8 mouse cellular contexts compared by ENCODE assay signal in genomic region chrX:103980590-103981168, GRCm38 (mm10). TPM values are rescaled to one million over a fixed set of nuclear protein-coding genes. Genes with fewer than 3 reads are reported as not detected.
A peak's percentile ranks its signal among the peaks of the same experiment; 100 is the strongest.
DNase-seq lines count a peak whose midpoint lies in the region; ATAC-seq and TF ChIP-seq lines count a peak whose summit lies in the region.

No protein-coding gene starts in this region.

- H3K27ac ChIP-seq in forebrain, embryonic 11.5 days (ENCODE audit: low read depth, low read length) = peak overlapping the region; percentile 64; the same call in 1 of the 2 replicates
- H3K27ac ChIP-seq in intestine, embryonic 14.5 days (ENCODE audit: low read depth) = peak overlapping the region; percentile 89
- peak overlapping the region; percentile 98 for H3K27ac ChIP-seq in liver, postnatal 0 days (ENCODE audit: low read depth)
- H3K27ac ChIP-seq in neural tube, embryonic 14.5 days (ENCODE audit: low read depth, low read length) = peak overlapping the region; percentile 93

- H3K27me3 ChIP-seq in forebrain, embryonic 11.5 days (ENCODE audit: control insufficient read depth, insufficient read depth, low read length) = peaks cover 10% of the 10 kb centered on the region
- H3K27me3 ChIP-seq in intestine, embryonic 14.5 days (replicated peaks; ENCODE audit: control insufficient read depth, insufficient read depth, low read length) = no peaks in the 10 kb centered on the region; the same call in 1 of the 2 replicates
- no peaks in the 10 kb centered on the region for H3K27me3 ChIP-seq in liver, postnatal 0 days (ENCODE audit: insufficient read depth, low read length)
- no peaks in the 10 kb centered on the region for H3K27me3 ChIP-seq in neural tube, embryonic 14.5 days (ENCODE audit: control insufficient read depth, insufficient read depth, low read length)

- no peaks in the 10 kb centered on the region for H3K36me3 ChIP-seq in forebrain, embryonic 11.5 days (ENCODE audit: control insufficient read depth, insufficient read depth, low read length)
- H3K36me3 ChIP-seq in intestine, embryonic 14.5 days (ENCODE audit: control insufficient read depth, insufficient read depth, low read length) = peaks cover 12% of the 10 kb centered on the region
- no peaks in the 10 kb centered on the region; the same call in 1 of the 2 replicates for H3K36me3 ChIP-seq in liver, postnatal 0 days (replicated peaks; ENCODE audit: insufficient read depth, low read length)
- no peaks in the 10 kb centered on the region for H3K36me3 ChIP-seq in neural tube, embryonic 14.5 days (ENCODE audit: control insufficient read depth, insufficient read depth, low read length)

- no peaks in the 10 kb centered on the region for H3K9me3 ChIP-seq in forebrain, embryonic 11.5 days (ENCODE audit: control insufficient read depth, low read length)
- H3K9me3 ChIP-seq in intestine, embryonic 14.5 days (ENCODE audit: control insufficient read depth, low read length) = no peaks in the 10 kb centered on the region
- no peaks in the 10 kb centered on the region for H3K9me3 ChIP-seq in liver, postnatal 0 days (ENCODE audit: low read length)
- no peaks in the 10 kb centered on the region for H3K9me3 ChIP-seq in neural tube, embryonic 14.5 days (ENCODE audit: control insufficient read depth, low read length)

- H3K9ac ChIP-seq in forebrain, embryonic 11.5 days (ENCODE audit: low read length) = peak overlapping the region; percentile 77
- H3K9ac ChIP-seq in intestine, embryonic 14.5 days (ENCODE audit: low read length) = peak overlapping the region; percentile 87
- peak overlapping the region; percentile 93 for H3K9ac ChIP-seq in liver, postnatal 0 days (replicated peaks)
- peak overlapping the region; percentile 75 for H3K9ac ChIP-seq in neural tube, embryonic 14.5 days (replicated peaks; ENCODE audit: low read depth, low read length)

- H3K4me2 ChIP-seq in forebrain, embryonic 11.5 days (ENCODE audit: low read depth, low read length, severe bottlenecking) = peak overlapping the region; percentile 52; the same call in 1 of the 2 replicates
- peak overlapping the region; percentile 56 for H3K4me2 ChIP-seq in intestine, embryonic 14.5 days (ENCODE audit: low read length)
- peak overlapping the region; percentile 57 for H3K4me2 ChIP-seq in liver, postnatal 0 days (ENCODE audit: low read depth, low read length)
- H3K4me2 ChIP-seq in neural tube, embryonic 14.5 days (ENCODE audit: low read depth, low read length) = peak overlapping the region; percentile 49

- 25% methylated on average over 46 of the region's 51 CpGs for WGBS in forebrain, embryonic 11.5 days
- WGBS in intestine, embryonic 14.5 days = 17% methylated on average over 38 of the region's 51 CpGs
- WGBS in liver, postnatal 0 days (ENCODE audit: insufficient replicate concordance) = 20% methylated on average over 48 of the region's 51 CpGs
- WGBS in neural tube, embryonic 14.5 days = 16% methylated on average over 44 of the region's 51 CpGs

- peak overlapping the region; percentile 69 for H3K4me3 ChIP-seq in forebrain, embryonic 11.5 days (ENCODE audit: low read depth, low read length)
- H3K4me3 ChIP-seq in intestine, embryonic 14.5 days (ENCODE audit: low read depth, low read length) = peak overlapping the region; percentile 61
- H3K4me3 ChIP-seq in liver, postnatal 0 days (ENCODE audit: low read depth, low read length) = peak overlapping the region; percentile 82
- H3K4me3 ChIP-seq in neural tube, embryonic 14.5 days (ENCODE audit: low read depth, low read length) = peak overlapping the region; percentile 58

- H3K4me1 ChIP-seq in forebrain, embryonic 11.5 days (replicated peaks; ENCODE audit: control insufficient read depth, insufficient read depth, low read length) = no peaks in the 10 kb centered on the region
- no peaks in the 10 kb centered on the region for H3K4me1 ChIP-seq in intestine, embryonic 14.5 days (replicated peaks; ENCODE audit: control insufficient read depth, insufficient read depth, low read length)
- H3K4me1 ChIP-seq in liver, postnatal 0 days (ENCODE audit: insufficient read depth) = no peaks in the 10 kb centered on the region
- no peaks in the 10 kb centered on the region for H3K4me1 ChIP-seq in neural tube, embryonic 14.5 days (ENCODE audit: control insufficient read depth, insufficient read depth, low read length)

- peak; percentile 15 to 20 for DNase-seq in lung, adult 18-20 months
- DNase-seq in lung, postnatal 25 days (ENCODE audit: low spot score) = no peak
- DNase-seq in R1 (ENCODE audit: low read depth, low spot score) = peak; percentile 39
- peak; percentile 64 for DNase-seq in forebrain, embryonic 11.5 days (ENCODE audit: low spot score)
- peak; percentile 70 for DNase-seq in intestine, embryonic 14.5 days (ENCODE audit: low spot score)
- peak; percentile 57 for DNase-seq in liver, postnatal 0 days
- DNase-seq in cerebellum, adult 9-10 months = no peak

- no peak for TF ChIP-seq CTCF in liver, postnatal 0 days (IDR thresholded peaks at IDR 0.05; ENCODE audit: low read depth)

- ATAC-seq in forebrain, embryonic 11.5 days (replicated peaks; ENCODE audit: low FRiP score) = peak; percentile 55
- peak; percentile 44 for ATAC-seq in intestine, embryonic 14.5 days (replicated peaks; ENCODE audit: low FRiP score, low TSS enrichment, low read depth)
- peak; percentile 44 for ATAC-seq in liver, postnatal 0 days
- peak; percentile 45 for ATAC-seq in neural tube, embryonic 14.5 days (ENCODE audit: low read depth)

- TF ChIP-seq EP300 in liver, postnatal 0 days (IDR thresholded peaks at IDR 0.05; ENCODE audit: low read depth) = no peak

RNA-seq across cellular contexts. Expression of gene Rlim, which starts 0.4 kb away (rescaled TPM):
- polyA plus RNA-seq in forebrain, embryonic 11.5 days (2014; fragmentation: Nextera tagmentation; extraction: Ambion mirVana) = 39.9 and 48.7 TPM in 2 replicates
- polyA plus RNA-seq in intestine, embryonic 14.5 days (2014; fragmentation: Nextera tagmentation; extraction: Ambion mirVana) = 33.6 and 40.3 TPM in 2 replicates
- 5.8 and 6.8 TPM in 2 replicates for polyA plus RNA-seq in liver, postnatal 0 days (2015; fragmentation: Nextera tagmentation; extraction: Ambion mirVana)
- polyA plus RNA-seq in neural tube, embryonic 14.5 days (2014; fragmentation: Nextera tagmentation; extraction: Ambion mirVana) = 32.5 and 42.1 TPM in 2 replicates

Comparison
In these comparisons a context has a peak if more than half of its experiments do, and no peak if none do; other contexts are left out.
1. DNase-seq: peak in lung, adult 18-20 months (2 of 2), R1 (single experiment), forebrain, embryonic 11.5 days (single experiment), intestine, embryonic 14.5 days (single experiment) and liver, postnatal 0 days (single experiment); none in lung, postnatal 25 days (single experiment) and cerebellum, adult 9-10 months (single experiment).
2. Peak in every context shown above with its lines, with median percentiles within 50 percentile points of each other: ATAC-seq, H3K27ac ChIP-seq, H3K4me2 ChIP-seq, H3K4me3 ChIP-seq and H3K9ac ChIP-seq.